Mouse (Mus musculus) thymus, adult 2 months (tissue): Measurements from ENCODE around the gene Pgpep1. TPM values are rescaled to one million over a fixed set of nuclear protein-coding genes. Genes with fewer than 3 reads are reported as not detected.

ENCODE experiments used
- DNase-seq: peaks from one replicate; pipeline ENCODE4 v3.0.0; 2021
- H3K27ac ChIP-seq: fragments of 200-500 bp; 2 replicates; pipeline ENCODE4 v1.5.1; 2012; ENCODE audit warnings: low read length, control low read depth; ENCODE audit not compliant: control insufficient read depth, insufficient read depth
- H3K27me3 ChIP-seq: fragments of 200-500 bp; 2 replicates; pipeline ENCODE4 v1.6.1; 2012; ENCODE audit warnings: mild to moderate bottlenecking, low read length, moderate library complexity, mixed read lengths; ENCODE audit not compliant: control insufficient read depth, insufficient read depth
- H3K36me3 ChIP-seq: fragments of 200-500 bp; 2 replicates; pipeline ENCODE4 v1.6.1; 2012; ENCODE audit warnings: mild to moderate bottlenecking, low read length, moderate library complexity; ENCODE audit not compliant: control insufficient read depth, insufficient read depth
- H3K4me1 ChIP-seq: fragments of 200-500 bp; replicated peaks from 2 replicates; pipeline ENCODE4 v1.6.1; 2012; ENCODE audit warnings: low read length; ENCODE audit not compliant: control insufficient read depth, insufficient read depth
- H3K4me3 ChIP-seq: fragments of 200-500 bp; 2 replicates; pipeline ENCODE4 v1.5.1; 2012; ENCODE audit warnings: mild to moderate bottlenecking, low read length, control low read depth, moderate library complexity; ENCODE audit not compliant: control insufficient read depth, insufficient read depth
- CTCF ChIP-seq: fragments of 200-500 bp; IDR thresholded peaks from 2 replicates; pipeline ENCODE4 v1.5.1; 2012; ENCODE audit warnings: mild to moderate bottlenecking, control low read depth, low read length, moderate library complexity, borderline replicate concordance; ENCODE audit not compliant: control insufficient read depth, poor library complexity, insufficient read depth; ENCODE audit errors: extremely low read depth
- POLR2A ChIP-seq: fragments of 200-500 bp; IDR thresholded peaks from 2 replicates; pipeline ENCODE4 v1.6.1; 2012; ENCODE audit warnings: mild to moderate bottlenecking, low read length, control low read depth, moderate library complexity; ENCODE audit not compliant: control insufficient read depth, poor library complexity, insufficient read depth; ENCODE audit errors: extremely low read depth
- WGBS: fragments of 180-500 bp; shearing (Covaris S2); methylation state at CpG from one replicate; pipeline ENCODE4 v1.1.7; 2018; 5-methylcytosine and 5-hydroxymethylcytosine counted together
- polyA plus RNA-seq: library from polyadenylated mRNA; depleted of rRNA; stranded (reverse); fragments of >200 nt; gene quantifications from 2 replicates; pipeline ENCODE4 v1.2.3, GENCODE M21; 2012

Pgpep1 gene
- polyA plus RNA-seq, 1 experiment = 40.7 TPM

GRCm38 (mm10) chr8:70697366-70698250 is 37.4 kb upstream of the Pgpep1 start:
- no peak for DNase-seq
- peak overlapping the region; percentile 10; the same call in 1 of the 2 replicates for H3K4me3 ChIP-seq
- peaks cover 55% of the 10 kb centered on the region for H3K4me1 ChIP-seq
- peak overlapping the region; percentile 81 for H3K27ac ChIP-seq
- H3K27me3 ChIP-seq = no peaks in the 10 kb centered on the region
- TF ChIP-seq CTCF (no peak), POLR2A (no peak)
- no peaks in the 10 kb centered on the region for H3K36me3 ChIP-seq
- 67% methylated on average over 12 of the region's 12 CpGs for WGBS

GRCm38 (mm10) chr8:70696946-70697345 is 36.8 kb upstream of the Pgpep1 start:
- no peak for TF ChIP-seq POLR2A
- TF ChIP-seq CTCF = no peak
- H3K27me3 ChIP-seq = no peaks in the 10 kb centered on the region
- no peak for DNase-seq
- H3K36me3 ChIP-seq = no peaks in the 10 kb centered on the region
- H3K4me1 ChIP-seq = peaks cover 58% of the 10 kb centered on the region
- H3K27ac ChIP-seq = peak overlapping the region; percentile 81
- H3K4me3 ChIP-seq = no peak overlapping the region
- WGBS = 85% methylated on average over 4 of the region's 4 CpGs

- peak; percentile 80 for DNase-seq
- peaks cover 54% of the 10 kb centered on the region for H3K4me1 ChIP-seq
- 3% methylated on average over 31 of the region's 31 CpGs for WGBS
- H3K27ac ChIP-seq = peak overlapping the region; percentile 88
- no peaks in the 10 kb centered on the region for H3K36me3 ChIP-seq
- TF ChIP-seq CTCF (no peak), POLR2A (0 out of 2 replicates have a peak, but pooled peaks have one; percentile 21)
- no peaks in the 10 kb centered on the region for H3K27me3 ChIP-seq
- H3K4me3 ChIP-seq = peak overlapping the region; percentile 3
Observed at GRCm38 (mm10) chr8:70696019-70696885, 36.1 kb upstream of the Pgpep1 start.

- no peaks in the 10 kb centered on the region for H3K36me3 ChIP-seq
- 4% methylated on average over 32 of the region's 32 CpGs for WGBS
- DNase-seq = peak; percentile 87
- H3K27me3 ChIP-seq = no peaks in the 10 kb centered on the region
- peak overlapping the region; percentile 88 for H3K27ac ChIP-seq
- TF ChIP-seq CTCF = no peak
- peaks cover 51% of the 10 kb centered on the region for H3K4me1 ChIP-seq
- peak overlapping the region; percentile 2; the same call in 1 of the 2 replicates for H3K4me3 ChIP-seq
Observed at GRCm38 (mm10) chr8:70695318-70696018, 35.3 kb upstream of the Pgpep1 start.

- peaks cover 51% of the 10 kb centered on the region for H3K4me1 ChIP-seq
- H3K27ac ChIP-seq = peak overlapping the region; percentile 19; the same call in 1 of the 2 replicates
- H3K27me3 ChIP-seq = no peaks in the 10 kb centered on the region
- DNase-seq = no peak
- TF ChIP-seq CTCF (no peak), POLR2A (no peak)
- 23% methylated on average over 5 of the region's 5 CpGs for WGBS
- H3K36me3 ChIP-seq = no peaks in the 10 kb centered on the region
- no peak overlapping the region for H3K4me3 ChIP-seq
Observed at GRCm38 (mm10) chr8:70693636-70694035, 33.4 kb upstream of the Pgpep1 start.
